Mouse (Mus musculus): ENCODE measurements around the gene Ugt1a5. TPM values are rescaled to one million over a fixed set of nuclear protein-coding genes. Genes with fewer than 3 reads are reported as not detected.

The Ugt1a5 gene
- polyA plus RNA-seq (2015; fragmentation: Illumina TruSeq; extraction: RNeasy Lipid Tissue Mini Kit (QIAGEN cat#74804); ENCODE audit: low read depth, low replicate concordance) = not detected

GRCm38 (mm10) chr1:88165711-88166110, at the start of gene Ugt1a5:
Ugt1a5 (plus strand) TSS chr1:88166012.

GRCm38 (mm10) chr1:88134457-88135011, 31.3 kb upstream of the Ugt1a5 start, which contains the start of gene Ugt1a6a:
Ugt1a6a (plus strand) TSS chr1:88134809.

GRCm38 (mm10) chr1:88200456-88200855, 34.6 kb downstream of the Ugt1a5 start, which contains the start of gene Ugt1a2:
Ugt1a2 (plus strand) TSS chr1:88200601.

GRCm38 (mm10) chr1:88205294-88205922, 39.6 kb downstream of the Ugt1a5 start, which contains the start of gene Dnajb3:
Dnajb3 (minus strand) TSS chr1:88205782.

GRCm38 (mm10) chr1:88211812-88212211, 46.0 kb downstream of the Ugt1a5 start, which contains the start of gene Ugt1a1:
Ugt1a1 (plus strand) TSS chr1:88211959.

GRCm38 (mm10) chr1:88226670-88227379, 61.0 kb downstream of the Ugt1a5 start, which contains the start of gene Mroh2a:
Mroh2a (plus strand) TSS chr1:88226986.

Other genes with a start within 250 kb of the Ugt1a5 start
- 11.7 TPM for gene Usp40, start 157.5 kb upstream of the Ugt1a5 start, polyA plus RNA-seq (2015; fragmentation: Illumina TruSeq; extraction: RNeasy Lipid Tissue Mini Kit (QIAGEN cat#74804); ENCODE audit: low read depth, low replicate concordance)
- not detected for gene Ugt1a10, start 110.6 kb upstream of the Ugt1a5 start, polyA plus RNA-seq (2015; fragmentation: Illumina TruSeq; extraction: RNeasy Lipid Tissue Mini Kit (QIAGEN cat#74804); ENCODE audit: low read depth, low replicate concordance)
- gene Ugt1a9, start 95.2 kb upstream of the Ugt1a5 start, polyA plus RNA-seq (2015; fragmentation: Illumina TruSeq; extraction: RNeasy Lipid Tissue Mini Kit (QIAGEN cat#74804); ENCODE audit: low read depth, low replicate concordance) = not detected
- gene Ugt1a8, start 78.2 kb upstream of the Ugt1a5 start, polyA plus RNA-seq (2015; fragmentation: Illumina TruSeq; extraction: RNeasy Lipid Tissue Mini Kit (QIAGEN cat#74804); ENCODE audit: low read depth, low replicate concordance) = not detected
- 1.1 TPM for gene Ugt1a7c, start 71.0 kb upstream of the Ugt1a5 start, polyA plus RNA-seq (2015; fragmentation: Illumina TruSeq; extraction: RNeasy Lipid Tissue Mini Kit (QIAGEN cat#74804); ENCODE audit: low read depth, low replicate concordance)
- not detected for gene Ugt1a6b, start 62.8 kb upstream of the Ugt1a5 start, polyA plus RNA-seq (2015; fragmentation: Illumina TruSeq; extraction: RNeasy Lipid Tissue Mini Kit (QIAGEN cat#74804); ENCODE audit: low read depth, low replicate concordance)
- 3.1 TPM for gene Ugt1a6a, start 31.2 kb upstream of the Ugt1a5 start, polyA plus RNA-seq (2015; fragmentation: Illumina TruSeq; extraction: RNeasy Lipid Tissue Mini Kit (QIAGEN cat#74804); ENCODE audit: low read depth, low replicate concordance)
- gene Ugt1a2, start 34.6 kb downstream of the Ugt1a5 start, polyA plus RNA-seq (2015; fragmentation: Illumina TruSeq; extraction: RNeasy Lipid Tissue Mini Kit (QIAGEN cat#74804); ENCODE audit: low read depth, low replicate concordance) = not detected
- 2.6 TPM for gene Dnajb3, start 39.8 kb downstream of the Ugt1a5 start, polyA plus RNA-seq (2015; fragmentation: Illumina TruSeq; extraction: RNeasy Lipid Tissue Mini Kit (QIAGEN cat#74804); ENCODE audit: low read depth, low replicate concordance)
- not detected for gene Ugt1a1, start 45.9 kb downstream of the Ugt1a5 start, polyA plus RNA-seq (2015; fragmentation: Illumina TruSeq; extraction: RNeasy Lipid Tissue Mini Kit (QIAGEN cat#74804); ENCODE audit: low read depth, low replicate concordance)
- gene Mroh2a, start 61.0 kb downstream of the Ugt1a5 start, polyA plus RNA-seq (2015; fragmentation: Illumina TruSeq; extraction: RNeasy Lipid Tissue Mini Kit (QIAGEN cat#74804); ENCODE audit: low read depth, low replicate concordance) = 0.28 TPM
- gene Hjurp, start 111.6 kb downstream of the Ugt1a5 start, polyA plus RNA-seq (2015; fragmentation: Illumina TruSeq; extraction: RNeasy Lipid Tissue Mini Kit (QIAGEN cat#74804); ENCODE audit: low read depth, low replicate concordance) = 48.2 TPM
- gene Trpm8, start 111.6 kb downstream of the Ugt1a5 start, polyA plus RNA-seq (2015; fragmentation: Illumina TruSeq; extraction: RNeasy Lipid Tissue Mini Kit (QIAGEN cat#74804); ENCODE audit: low read depth, low replicate concordance) = 0.12 TPM
- 1.0 TPM for gene Spp2, start 240.9 kb downstream of the Ugt1a5 start, polyA plus RNA-seq (2015; fragmentation: Illumina TruSeq; extraction: RNeasy Lipid Tissue Mini Kit (QIAGEN cat#74804); ENCODE audit: low read depth, low replicate concordance)

All from brain, adult 10 weeks (tissue).